Mouse (Mus musculus): Measurements from ENCODE around the gene Acta2.
"Not testable (repeated sequence)": the region's sequence is repeated elsewhere in the genome, so short reads cannot be mapped to it uniquely, and the experiment has no call there.

Gene Acta2

GRCm38 (mm10) chr19:34220732-34221380, 34.5 kb downstream of the Acta2 start:
- DNase-seq (ENCODE audit: low read depth), result no peak

DNA sequence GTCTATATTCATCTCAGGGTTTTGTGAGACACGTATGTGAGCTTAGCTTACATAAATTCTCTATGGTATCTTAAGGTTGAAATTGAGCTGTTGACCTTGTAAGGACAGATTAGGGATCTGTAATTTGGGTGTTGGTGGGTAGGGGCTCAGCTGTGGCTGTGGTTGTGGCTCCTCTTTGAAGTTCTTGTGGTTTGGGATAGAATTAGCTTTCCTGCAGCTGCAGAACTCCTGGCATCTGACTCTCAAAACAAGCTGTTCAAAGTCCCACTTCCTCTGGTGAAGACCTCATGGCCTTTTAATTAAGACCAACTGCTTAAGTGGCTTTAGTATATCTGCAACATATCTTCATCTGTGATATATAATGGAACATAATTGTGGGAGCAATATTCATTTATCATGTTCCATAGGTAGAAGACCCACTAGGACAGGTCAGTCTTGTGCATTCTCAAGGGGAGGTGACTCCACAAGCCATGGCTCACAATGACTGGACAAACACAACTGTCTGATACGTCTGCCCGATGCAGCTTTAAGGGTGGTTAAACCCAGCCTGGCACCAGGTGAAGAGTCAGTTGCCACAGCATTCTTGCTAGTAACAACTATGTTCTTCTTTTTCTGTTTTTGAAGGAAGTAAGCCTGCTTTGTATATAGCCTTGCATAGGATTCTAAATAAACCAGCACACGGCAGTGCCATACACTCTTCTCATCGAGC, 36.0 kb downstream of the Acta2 start:
- no peak for DNase-seq (ENCODE audit: low read depth)

GRCm38 (mm10) chr19:34217761-34218160, 37.6 kb downstream of the Acta2 start:
- no peak for DNase-seq (ENCODE audit: low read depth)

GRCm38 (mm10) chr19:34216956-34217355, 38.4 kb downstream of the Acta2 start:
- DNase-seq (ENCODE audit: low read depth), result no peak

DNA sequence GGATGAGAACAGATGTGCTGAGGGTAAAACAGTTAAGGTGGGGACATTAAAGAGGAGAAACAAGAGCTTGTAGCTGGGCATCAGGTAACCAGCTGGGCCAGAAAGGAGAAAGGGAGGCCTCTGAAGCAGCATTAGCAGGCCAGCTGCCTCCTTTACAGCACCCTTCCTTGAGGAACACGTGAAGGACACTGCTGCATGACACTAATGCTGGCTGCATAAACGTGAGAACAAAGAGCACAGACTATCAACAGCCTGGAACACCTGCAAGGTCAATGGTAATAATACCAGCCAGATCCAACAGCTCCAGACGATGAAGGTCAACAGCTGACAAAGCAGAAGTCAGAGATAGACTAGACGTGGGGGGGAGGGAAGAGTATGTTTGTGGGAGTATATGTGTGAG, 41.3 kb downstream of the Acta2 start:
- DNase-seq (ENCODE audit: low read depth), result no peak

DNA sequence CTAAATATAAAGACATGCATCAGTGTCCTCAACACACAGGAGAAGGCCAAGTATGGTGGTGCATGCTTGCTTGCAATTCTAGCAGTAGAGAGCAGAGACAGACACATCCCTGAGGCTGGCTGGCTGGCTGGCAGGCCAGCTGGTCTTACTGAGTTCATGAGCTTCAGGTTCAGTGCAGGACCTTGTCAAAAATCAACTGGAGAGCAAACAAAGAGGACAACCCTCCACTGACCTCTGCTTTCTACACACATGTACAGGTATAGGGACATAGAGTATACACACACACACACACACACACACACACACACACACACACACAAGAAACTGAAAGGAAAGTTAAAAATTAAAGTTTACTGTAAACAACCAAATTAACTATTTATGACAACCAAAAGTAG, 42.1 kb downstream of the Acta2 start:
- DNase-seq (ENCODE audit: low read depth), result no peak

GRCm38 (mm10) chr19:34212489-34213250, 42.7 kb downstream of the Acta2 start:
- DNase-seq (ENCODE audit: low read depth), result no peak

DNA sequence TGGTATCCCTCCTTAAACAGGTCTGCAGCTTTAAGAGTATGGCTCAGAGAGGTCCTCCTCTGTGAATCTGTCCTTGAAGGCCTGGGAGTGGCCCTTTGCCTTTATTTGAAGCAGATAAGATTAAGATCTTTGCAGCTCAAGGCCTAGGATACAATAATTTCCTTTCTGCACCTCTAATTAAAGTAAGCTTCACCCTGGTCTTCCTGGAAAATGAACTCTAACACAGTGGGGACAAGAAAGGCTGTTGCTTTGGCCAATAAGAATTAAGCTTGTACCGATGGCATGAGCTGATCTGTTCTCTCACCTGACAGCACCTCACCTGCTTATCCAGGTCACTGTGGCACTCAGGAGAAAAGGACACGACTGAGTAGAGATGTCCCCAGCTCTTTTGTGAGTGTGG, 44.5 kb downstream of the Acta2 start:
- DNase-seq (ENCODE audit: low read depth), result no peak

- no peak for DNase-seq (ENCODE audit: low read depth)
These were observed 45.3 kb downstream of the Acta2 start for GRCm38 (mm10) chr19:34209930-34210581.

GRCm38 (mm10) chr19:34209031-34209430, 46.4 kb downstream of the Acta2 start:
- no peak for DNase-seq (ENCODE audit: low read depth)

DNA sequence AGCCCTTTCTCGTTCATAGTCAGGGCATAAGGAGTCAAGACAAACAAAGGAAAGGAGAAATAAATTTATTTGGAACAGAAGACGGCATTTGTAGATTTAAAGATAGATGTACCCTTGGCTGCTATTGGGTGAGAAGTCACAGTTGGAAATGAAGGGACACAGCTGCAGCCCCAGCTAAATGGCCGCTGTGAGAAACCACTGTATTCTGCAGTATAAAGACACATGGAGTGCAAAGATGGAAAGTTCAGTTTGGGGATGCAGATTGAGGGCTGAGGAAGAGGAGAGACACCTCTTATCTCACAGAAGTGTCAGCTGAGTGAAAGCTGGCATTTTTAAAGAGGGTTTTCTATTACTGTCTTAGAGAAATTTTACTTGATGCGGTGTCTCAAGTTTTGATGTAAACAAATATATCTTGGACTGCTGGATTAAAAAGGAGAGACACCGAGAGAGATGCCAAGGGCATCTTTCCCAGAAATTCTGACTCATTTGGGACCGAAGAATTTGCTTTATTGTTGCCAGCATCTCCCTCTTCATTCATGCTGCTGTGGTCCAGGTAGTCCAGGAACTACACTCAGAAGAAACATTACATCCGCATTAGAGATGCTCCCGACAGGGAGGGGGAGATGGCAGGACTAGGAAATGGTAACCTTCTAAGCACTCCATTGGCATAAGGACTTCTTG, 48.5 kb downstream of the Acta2 start:
- DNase-seq (ENCODE audit: low read depth), result peak; percentile 50

GRCm38 (mm10) chr19:34206128-34206527, 49.3 kb downstream of the Acta2 start:
- DNase-seq (ENCODE audit: low read depth), result not testable (repeated sequence)

GRCm38 (mm10) chr19:34202668-34203067, 52.7 kb downstream of the Acta2 start:
- DNase-seq (ENCODE audit: low read depth), result no peak

GRCm38 (mm10) chr19:34199488-34199887, 55.9 kb downstream of the Acta2 start:
- DNase-seq (ENCODE audit: low read depth), result no peak

GRCm38 (mm10) chr19:34198901-34199300, 56.5 kb downstream of the Acta2 start:
- DNase-seq (ENCODE audit: low read depth), result no peak

DNA sequence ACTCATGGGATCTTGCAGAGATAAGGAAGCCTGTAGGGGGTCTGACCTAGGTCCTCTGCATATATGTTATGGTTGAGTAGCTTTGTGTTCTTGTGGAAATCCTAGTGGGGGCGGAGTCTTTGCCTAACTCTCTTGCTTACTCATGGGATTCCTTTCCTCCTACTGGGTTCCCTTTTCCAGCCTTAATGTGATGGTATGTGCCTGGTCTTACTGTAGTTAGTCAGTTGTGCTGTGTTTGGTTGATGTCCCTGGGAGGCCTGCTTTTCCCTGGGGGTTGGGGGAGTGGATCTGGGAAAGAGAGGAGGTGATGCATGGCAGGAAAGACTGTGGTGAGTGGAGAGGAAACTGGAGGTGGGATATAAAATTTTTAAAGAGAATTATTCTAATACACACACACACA, 57.3 kb downstream of the Acta2 start:
- no peak for DNase-seq (ENCODE audit: low read depth)

GRCm38 (mm10) chr19:34195031-34195430, 60.4 kb downstream of the Acta2 start:
- no peak for DNase-seq (ENCODE audit: low read depth)

- no peak for DNase-seq (ENCODE audit: low read depth)
These were observed 61.2 kb downstream of the Acta2 start for GRCm38 (mm10) chr19:34194132-34194745.

DNA sequence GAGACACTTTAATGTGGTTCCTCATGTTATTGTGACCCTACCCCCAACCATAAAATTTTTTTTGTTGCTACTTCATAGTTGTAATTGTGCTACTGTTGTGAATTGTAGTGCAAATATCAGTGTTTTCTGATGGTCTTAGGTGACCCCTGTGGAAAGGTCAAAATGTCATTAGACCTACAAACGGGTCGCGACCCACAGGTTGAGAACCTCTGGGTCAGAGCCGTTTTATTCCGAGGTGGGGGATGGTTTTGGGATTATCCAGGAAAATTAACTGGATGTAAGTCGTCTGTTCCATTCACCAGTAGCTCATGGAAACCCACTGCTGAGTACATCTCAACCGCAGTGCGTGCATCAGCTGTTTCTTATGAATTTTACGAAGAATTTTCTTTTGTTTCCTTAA, 61.7 kb downstream of the Acta2 start:
- DNase-seq (ENCODE audit: low read depth), result no peak

GRCm38 (mm10) chr19:34193149-34193548, 62.2 kb downstream of the Acta2 start:
- no peak for DNase-seq (ENCODE audit: low read depth)
